Mouse (Mus musculus): ENCODE results near the gene Nap1l1. TPM values are rescaled to one million over a fixed set of nuclear protein-coding genes. Genes with fewer than 3 reads are reported as not detected.
"Not testable (repeated sequence)": the region's sequence is repeated elsewhere in the genome, so short reads cannot be mapped to it uniquely, and the experiment has no call there.

Nap1l1 gene
- polyA plus RNA-seq (2016; fragmentation: Nextera tagmentation; extraction: Ambion mirVana), result 312 and 318 TPM in 2 replicates

DNA sequence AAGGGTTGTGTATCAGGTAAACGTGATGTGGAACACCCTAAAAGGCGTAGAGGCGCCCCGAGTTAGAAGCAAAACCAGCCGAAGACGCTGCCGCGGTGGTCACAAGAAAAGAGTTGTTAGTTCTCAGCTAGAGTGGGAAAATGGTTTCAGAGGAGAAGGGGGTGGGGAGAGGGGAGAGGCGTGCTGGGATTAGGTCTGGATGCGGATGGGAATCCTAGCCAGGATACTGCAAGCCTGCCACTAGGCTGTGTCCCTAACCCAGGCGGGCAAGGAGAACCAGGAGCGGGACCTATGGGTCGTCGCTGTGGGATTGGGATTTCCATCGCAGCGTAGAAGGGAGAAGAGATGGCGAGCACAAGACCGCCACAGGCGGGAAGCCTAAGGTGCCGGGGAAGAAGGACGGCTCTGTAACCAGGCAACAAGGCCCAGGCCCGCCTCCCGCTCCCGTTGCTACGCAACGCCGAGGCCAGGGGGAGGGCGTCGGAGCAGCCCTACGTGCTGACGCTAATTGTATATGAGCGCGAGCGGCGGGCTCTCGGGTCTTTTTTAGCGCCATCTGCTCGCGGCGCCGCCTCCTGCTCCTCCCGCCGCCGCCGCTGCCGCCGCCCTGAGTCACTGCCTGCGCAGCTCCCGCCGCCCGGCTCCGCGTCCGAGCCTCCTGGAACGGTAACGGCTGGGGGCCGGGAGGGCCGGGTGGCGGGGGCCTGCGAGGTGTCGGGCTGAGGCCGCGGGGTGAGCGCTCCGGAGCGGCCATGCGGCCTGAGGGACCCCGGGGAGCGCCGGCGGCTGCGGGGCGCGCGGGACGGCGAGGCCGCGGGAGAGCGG is at the start of gene Nap1l1:
TSS of gene Nap1l1 (plus strand) at position 538 of the 825 bp plus-strand sequence.
- H3K36me3 ChIP-seq, result no peaks in the 10 kb centered on the region
- peak within 1 kb of the TSS; percentile 77 for H3K4me2 ChIP-seq (replicated peaks)
- H3K27me3 ChIP-seq, result no peaks in the 10 kb centered on the region
- peak; percentile 99 for ATAC-seq (ENCODE audit: low FRiP score, low read depth)
- H3K4me3 ChIP-seq, result peak within 1 kb of the TSS; percentile 97
- 2% methylated on average over 69 of the region's 80 CpGs for WGBS
- peak within 1 kb of the TSS; percentile 98 for H3K27ac ChIP-seq (replicated peaks)
- peak within 1 kb of the TSS; percentile 96 for H3K9ac ChIP-seq (replicated peaks)
- H3K9me3 ChIP-seq, result no peaks in the 10 kb centered on the region
- peaks cover 37% of the 10 kb centered on the region for H3K4me1 ChIP-seq

- H3K4me1 ChIP-seq, result peaks cover 13% of the 10 kb centered on the region
- no peak overlapping the region for H3K27ac ChIP-seq (replicated peaks)
- no peak overlapping the region for H3K4me3 ChIP-seq
- H3K4me2 ChIP-seq (replicated peaks), result no peak overlapping the region
- no peaks in the 10 kb centered on the region for H3K36me3 ChIP-seq
- H3K27me3 ChIP-seq, result no peaks in the 10 kb centered on the region
- no peak for ATAC-seq (ENCODE audit: low FRiP score, low read depth)
- no peak overlapping the region for H3K9ac ChIP-seq (replicated peaks)
- H3K9me3 ChIP-seq, result no peaks in the 10 kb centered on the region
- WGBS, result 97% methylated on average over 1 of the region's 1 CpGs
These were observed 46.5 kb upstream of the Nap1l1 start for GRCm38 (mm10) chr10:111426491-111426890.

DNA sequence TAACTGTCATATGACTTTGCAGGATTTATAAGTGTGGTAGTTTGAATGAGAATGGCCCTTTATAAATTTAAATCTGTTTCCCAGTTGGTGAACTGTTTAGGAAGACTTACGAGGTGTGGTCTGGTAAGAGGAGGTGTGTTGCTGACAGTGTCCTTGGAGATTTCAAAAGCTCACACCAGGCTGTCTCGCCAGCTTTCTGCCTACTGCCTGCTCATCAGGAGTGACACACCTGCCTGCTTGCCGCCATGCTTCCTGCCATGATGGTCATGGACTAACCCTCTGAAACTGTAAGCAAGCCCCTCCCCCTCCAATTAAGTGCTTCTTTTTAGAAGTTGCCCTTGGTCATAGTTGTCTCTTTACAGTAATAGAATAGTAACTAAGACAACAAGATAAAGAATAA is 39.5 kb upstream of the Nap1l1 start:
- no peak for ATAC-seq (ENCODE audit: low FRiP score, low read depth)
- no peaks in the 10 kb centered on the region for H3K4me1 ChIP-seq
- H3K4me3 ChIP-seq, result no peak overlapping the region
- no peaks in the 10 kb centered on the region for H3K27me3 ChIP-seq
- no peak overlapping the region for H3K9ac ChIP-seq (replicated peaks)
- H3K36me3 ChIP-seq, result no peaks in the 10 kb centered on the region
- H3K9me3 ChIP-seq, result no peaks in the 10 kb centered on the region
- no peak overlapping the region for H3K27ac ChIP-seq (replicated peaks)
- no peak overlapping the region for H3K4me2 ChIP-seq (replicated peaks)
- WGBS, result 93% methylated on average over 3 of the region's 3 CpGs

GRCm38 (mm10) chr10:111441034-111441440 is 32.0 kb upstream of the Nap1l1 start:
- H3K27ac ChIP-seq (replicated peaks), result no peak overlapping the region
- no peaks in the 10 kb centered on the region for H3K27me3 ChIP-seq
- WGBS, result 54% methylated on average over 3 of the region's 3 CpGs
- no peak overlapping the region for H3K9ac ChIP-seq (replicated peaks)
- no peaks in the 10 kb centered on the region for H3K9me3 ChIP-seq
- no peak overlapping the region for H3K4me3 ChIP-seq
- no peaks in the 10 kb centered on the region for H3K36me3 ChIP-seq
- H3K4me1 ChIP-seq, result no peaks in the 10 kb centered on the region
- ATAC-seq (ENCODE audit: low FRiP score, low read depth), result no peak
- no peak overlapping the region for H3K4me2 ChIP-seq (replicated peaks)

- Histone ChIP-seq H3K27ac (replicated peaks) (no peak overlapping the region), H3K9ac (replicated peaks) (no peak overlapping the region), H3K4me3 (no peak overlapping the region), H3K4me1 (no peaks in the 10 kb centered on the region), H3K27me3 (no peaks in the 10 kb centered on the region; the same call in 1 of the 2 replicates), H3K9me3 (no peaks in the 10 kb centered on the region), H3K4me2 (replicated peaks) (no peak overlapping the region), H3K36me3 (no peaks in the 10 kb centered on the region)
- WGBS, result 86% methylated on average over 9 of the region's 9 CpGs
- no peak for ATAC-seq (ENCODE audit: low FRiP score, low read depth)
These were observed 28.8 kb upstream of the Nap1l1 start for GRCm38 (mm10) chr10:111444199-111444598.

DNA sequence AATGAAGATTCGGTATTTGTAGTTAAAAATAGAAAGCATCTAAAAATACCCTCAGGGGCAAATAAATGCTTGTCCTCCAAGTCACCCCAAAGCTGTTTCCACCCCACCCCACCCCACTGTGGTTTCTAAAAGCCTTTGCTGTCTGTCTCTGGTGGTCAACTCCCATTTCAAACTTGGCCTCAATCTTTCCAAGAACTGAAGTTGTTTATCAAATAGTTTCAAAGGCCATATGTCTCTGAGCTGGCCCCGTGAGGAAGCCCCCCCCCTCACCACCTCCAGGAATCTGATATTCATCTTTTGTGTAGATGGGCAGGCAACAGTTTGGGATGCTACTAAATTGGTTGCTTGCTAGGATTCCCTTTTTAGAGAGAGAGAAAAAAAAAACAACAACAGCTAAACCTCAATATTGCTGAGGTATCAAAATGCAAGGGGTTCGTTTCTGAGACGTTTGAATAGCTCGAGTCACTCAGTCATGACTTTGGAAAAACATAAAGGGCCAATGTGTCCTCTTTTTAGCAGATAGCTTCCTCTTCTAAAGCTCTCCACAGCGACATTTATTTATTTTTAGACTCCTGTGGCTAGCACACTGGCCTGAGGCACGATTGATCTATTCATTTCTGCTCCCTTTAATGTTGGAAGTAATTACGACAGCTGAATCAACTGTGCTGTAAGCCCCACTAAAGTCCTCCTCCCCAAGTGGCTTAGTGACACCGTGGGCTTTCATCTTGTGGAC is 26.9 kb upstream of the Nap1l1 start:
- no peak for ATAC-seq (ENCODE audit: low FRiP score, low read depth)
- 22% methylated on average over 9 of the region's 9 CpGs for WGBS
- H3K9ac ChIP-seq (replicated peaks), result no peak overlapping the region
- H3K4me1 ChIP-seq, result no peaks in the 10 kb centered on the region
- H3K4me2 ChIP-seq (replicated peaks), result no peak overlapping the region
- H3K27me3 ChIP-seq, result no peaks in the 10 kb centered on the region; the same call in 1 of the 2 replicates
- no peaks in the 10 kb centered on the region for H3K36me3 ChIP-seq
- H3K27ac ChIP-seq (replicated peaks), result no peak overlapping the region
- H3K9me3 ChIP-seq, result no peaks in the 10 kb centered on the region
- no peak overlapping the region for H3K4me3 ChIP-seq

DNA sequence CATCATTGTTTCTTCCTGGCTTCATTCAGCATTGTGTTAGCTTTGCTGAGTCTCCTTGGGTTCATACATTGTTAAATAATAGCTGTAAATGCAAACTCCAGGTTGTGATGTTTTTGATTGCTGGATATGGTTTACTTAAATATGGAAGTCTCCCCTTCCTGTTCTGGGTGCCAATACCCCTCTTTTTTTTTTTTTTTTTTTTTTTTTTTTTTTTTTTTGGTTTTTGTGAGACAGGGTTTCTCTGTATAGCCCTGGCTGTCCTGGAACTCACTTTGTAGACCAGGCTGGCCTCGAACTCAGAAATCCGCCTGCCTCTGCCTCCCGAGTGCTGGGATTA is 26.4 kb upstream of the Nap1l1 start:
- not testable (repeated sequence) for H3K36me3 ChIP-seq; H3K4me1 ChIP-seq; H3K9ac ChIP-seq (replicated peaks); H3K9me3 ChIP-seq; H3K4me3 ChIP-seq; H3K27me3 ChIP-seq; ATAC-seq (ENCODE audit: low FRiP score, low read depth); H3K27ac ChIP-seq (replicated peaks); H3K4me2 ChIP-seq (replicated peaks)
- WGBS, result 93% methylated on average over 3 of the region's 3 CpGs

DNA sequence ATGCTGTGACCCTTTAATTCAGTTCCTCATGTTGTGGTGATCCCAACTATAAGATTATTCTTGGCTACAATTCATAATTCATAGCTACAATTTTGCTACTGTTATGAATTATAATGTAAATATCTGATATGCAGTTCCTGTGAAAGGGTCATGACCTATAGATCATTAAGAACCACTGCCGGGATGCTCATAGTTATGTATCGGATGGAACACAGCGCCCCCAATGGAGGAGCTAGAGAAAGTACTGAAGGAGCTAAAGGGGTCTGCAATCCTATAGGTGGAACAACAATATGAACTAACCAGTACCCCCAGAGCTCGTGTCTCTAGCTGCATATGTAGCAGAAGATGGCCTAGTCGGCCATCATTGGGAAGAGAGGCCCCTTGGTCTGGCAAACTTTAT is 23.4 kb upstream of the Nap1l1 start:
- H3K36me3 ChIP-seq; H3K27me3 ChIP-seq; H3K4me2 ChIP-seq (replicated peaks); ATAC-seq (ENCODE audit: low FRiP score, low read depth); H3K4me1 ChIP-seq; H3K9ac ChIP-seq (replicated peaks); H3K9me3 ChIP-seq; H3K27ac ChIP-seq (replicated peaks); H3K4me3 ChIP-seq: not testable (repeated sequence)
- 72% methylated on average over 5 of the region's 5 CpGs for WGBS

GRCm38 (mm10) chr10:111451683-111452322 is 21.2 kb upstream of the Nap1l1 start:
- Histone ChIP-seq H3K4me2 (replicated peaks) (no peak overlapping the region), H3K4me1 (no peaks in the 10 kb centered on the region), H3K4me3 (no peak overlapping the region), H3K9me3 (no peaks in the 10 kb centered on the region), H3K27ac (replicated peaks) (no peak overlapping the region), H3K36me3 (no peaks in the 10 kb centered on the region), H3K9ac (replicated peaks) (no peak overlapping the region), H3K27me3 (no peaks in the 10 kb centered on the region; the same call in 1 of the 2 replicates)
- ATAC-seq (ENCODE audit: low FRiP score, low read depth), result no peak
- 92% methylated on average over 1 of the region's 1 CpGs for WGBS

DNA sequence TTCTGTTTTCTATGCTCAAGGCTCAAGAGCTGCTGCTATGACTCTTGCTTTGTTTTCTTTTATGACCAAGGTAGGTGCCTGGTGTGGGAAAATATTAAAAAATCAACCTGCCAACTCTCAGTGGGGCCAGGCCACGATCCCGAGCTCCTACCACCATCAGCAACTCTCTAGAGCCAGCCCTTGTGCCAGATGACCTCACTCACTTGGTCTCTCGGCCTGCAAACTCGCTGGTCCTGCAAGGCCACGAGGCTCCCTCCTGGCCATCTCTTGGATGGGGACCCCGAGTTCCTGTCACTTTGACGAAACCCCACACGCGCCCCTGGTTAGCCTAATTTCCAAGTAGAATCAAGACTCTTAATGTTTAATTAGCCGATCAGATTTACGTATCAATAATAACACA is 20.6 kb upstream of the Nap1l1 start:
- H3K9ac ChIP-seq (replicated peaks), result no peak overlapping the region
- WGBS, result 92% methylated on average over 11 of the region's 11 CpGs
- H3K4me2 ChIP-seq (replicated peaks), result no peak overlapping the region
- ATAC-seq (ENCODE audit: low FRiP score, low read depth), result no peak
- H3K36me3 ChIP-seq, result no peaks in the 10 kb centered on the region
- no peak overlapping the region for H3K4me3 ChIP-seq
- H3K27ac ChIP-seq (replicated peaks), result no peak overlapping the region
- no peaks in the 10 kb centered on the region; the same call in 1 of the 2 replicates for H3K27me3 ChIP-seq
- no peaks in the 10 kb centered on the region for H3K9me3 ChIP-seq
- H3K4me1 ChIP-seq, result no peaks in the 10 kb centered on the region

- Histone ChIP-seq H3K27me3 (no peaks in the 10 kb centered on the region), H3K4me1 (0 out of 2 replicates have a peak, but pooled peaks cover under 1% of the 10 kb centered on the region), H3K36me3 (no peaks in the 10 kb centered on the region), H3K9ac (replicated peaks) (no peak overlapping the region), H3K9me3 (no peaks in the 10 kb centered on the region), H3K4me2 (replicated peaks) (no peak overlapping the region), H3K27ac (replicated peaks) (no peak overlapping the region), H3K4me3 (no peak overlapping the region)
- no peak for ATAC-seq (ENCODE audit: low FRiP score, low read depth)
- 86% methylated on average over 8 of the region's 8 CpGs for WGBS
These were observed 18.2 kb upstream of the Nap1l1 start for GRCm38 (mm10) chr10:111454698-111455308.

DNA sequence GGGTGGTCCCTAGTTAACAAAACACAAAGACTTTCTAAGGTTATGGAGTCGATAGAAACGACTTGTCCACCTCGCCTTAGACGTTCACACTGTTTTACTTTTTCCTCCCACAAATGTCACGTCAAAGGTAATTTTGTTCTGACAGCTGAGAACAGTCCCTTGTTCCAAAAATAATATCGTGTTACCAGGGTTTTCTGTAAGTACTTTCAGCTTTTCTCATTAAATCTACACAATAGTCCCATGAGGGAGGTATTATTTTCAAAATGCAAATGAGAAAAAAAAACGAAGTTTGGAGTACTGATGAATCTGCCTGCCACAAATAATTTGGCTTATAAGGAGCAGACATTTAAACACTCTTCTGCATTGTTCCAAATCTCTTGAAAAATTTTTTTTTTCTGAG is 14.9 kb upstream of the Nap1l1 start:
- Histone ChIP-seq H3K9me3 (no peaks in the 10 kb centered on the region), H3K27ac (replicated peaks) (no peak overlapping the region), H3K4me2 (replicated peaks) (no peak overlapping the region), H3K9ac (replicated peaks) (no peak overlapping the region), H3K4me1 (peaks cover 10% of the 10 kb centered on the region; the same call in 1 of the 2 replicates), H3K36me3 (no peaks in the 10 kb centered on the region), H3K27me3 (no peaks in the 10 kb centered on the region), H3K4me3 (no peak overlapping the region)
- no peak for ATAC-seq (ENCODE audit: low FRiP score, low read depth)
- WGBS, result 78% methylated on average over 7 of the region's 7 CpGs

Data from midbrain, embryonic 12.5 days (tissue).